Mouse (Mus musculus) liver, embryonic 11.5 days (tissue): ENCODE data around the gene Rab19. TPM values are rescaled to one million over a fixed set of nuclear protein-coding genes. Genes with fewer than 3 reads are reported as not detected.

Experiments
- ATAC-seq: fragments of 200-750 bp; cut with Nextera tagmentation; replicated peaks from 2 replicates; pipeline ENCODE4 v1.8.0; 2017; ENCODE audit warnings: moderate number of reproducible peaks, mild to moderate bottlenecking, moderate TSS enrichment, moderate library complexity; ENCODE audit not compliant: low FRiP score
- DNase-seq: peaks from one replicate; pipeline ENCODE4 v3.0.0-alpha.2; 2017; ENCODE audit warnings: low spot score
- H3K27ac ChIP-seq: fragments of 300-500 bp; sonication (generic); 2 replicates; pipeline ENCODE4 v1.5.1; 2014; ENCODE audit warnings: mild to moderate bottlenecking, low read depth, low read length, control low read depth
- H3K27me3 ChIP-seq: fragments of 300-500 bp; sonication (generic); replicated peaks from 2 replicates; pipeline ENCODE4 v1.6.1; 2014; ENCODE audit warnings: low read length, mixed read lengths; ENCODE audit not compliant: control insufficient read depth, insufficient read depth
- H3K36me3 ChIP-seq: fragments of 300-500 bp; sonication (generic); 2 replicates; pipeline ENCODE4 v1.6.1; 2014; ENCODE audit warnings: mild to moderate bottlenecking, low read length, moderate library complexity, mixed read lengths; ENCODE audit not compliant: control insufficient read depth, insufficient read depth
- H3K4me1 ChIP-seq: fragments of 300-500 bp; sonication (generic); replicated peaks from 2 replicates; pipeline ENCODE4 v1.6.1; 2014; ENCODE audit warnings: low read length, mixed read lengths; ENCODE audit not compliant: control insufficient read depth, insufficient read depth
- H3K4me2 ChIP-seq: fragments of 300-500 bp; sonication (generic); 2 replicates; pipeline ENCODE4 v1.6.1; 2014; ENCODE audit warnings: mild to moderate bottlenecking, control low read depth, moderate library complexity
- H3K4me3 ChIP-seq: fragments of 300-500 bp; sonication (generic); 2 replicates; pipeline ENCODE4 v1.5.1; 2014; ENCODE audit warnings: low read depth, low read length, control low read depth
- H3K9ac ChIP-seq: fragments of 300-500 bp; sonication (generic); 2 replicates; pipeline ENCODE4 v1.6.1; 2014; ENCODE audit warnings: low read depth, low read length, control low read depth
- H3K9me3 ChIP-seq: fragments of 300-500 bp; sonication (generic); 2 replicates; pipeline ENCODE4 v1.6.1; 2016; ENCODE audit warnings: low read length, inconsistent platforms, mixed read lengths; ENCODE audit not compliant: control insufficient read depth
- WGBS: fragments of 180-500 bp; shearing (Covaris S2); extraction: QIAGEN DNeasy Blood & Tissue Kit; methylation state at CpG from one replicate; pipeline ENCODE4 v1.1.7; 2014; 5-methylcytosine and 5-hydroxymethylcytosine counted together
- polyA plus RNA-seq: library from polyadenylated mRNA; unstranded; fragments of >200 nt; fragmentation: Nextera tagmentation; extraction: Ambion mirVana; gene quantifications from 2 replicates; pipeline ENCODE4 v1.2.1, GENCODE M21; 2014

Gene Rab19
- 0.27 and 0.64 TPM in 2 replicates for polyA plus RNA-seq

DNA sequence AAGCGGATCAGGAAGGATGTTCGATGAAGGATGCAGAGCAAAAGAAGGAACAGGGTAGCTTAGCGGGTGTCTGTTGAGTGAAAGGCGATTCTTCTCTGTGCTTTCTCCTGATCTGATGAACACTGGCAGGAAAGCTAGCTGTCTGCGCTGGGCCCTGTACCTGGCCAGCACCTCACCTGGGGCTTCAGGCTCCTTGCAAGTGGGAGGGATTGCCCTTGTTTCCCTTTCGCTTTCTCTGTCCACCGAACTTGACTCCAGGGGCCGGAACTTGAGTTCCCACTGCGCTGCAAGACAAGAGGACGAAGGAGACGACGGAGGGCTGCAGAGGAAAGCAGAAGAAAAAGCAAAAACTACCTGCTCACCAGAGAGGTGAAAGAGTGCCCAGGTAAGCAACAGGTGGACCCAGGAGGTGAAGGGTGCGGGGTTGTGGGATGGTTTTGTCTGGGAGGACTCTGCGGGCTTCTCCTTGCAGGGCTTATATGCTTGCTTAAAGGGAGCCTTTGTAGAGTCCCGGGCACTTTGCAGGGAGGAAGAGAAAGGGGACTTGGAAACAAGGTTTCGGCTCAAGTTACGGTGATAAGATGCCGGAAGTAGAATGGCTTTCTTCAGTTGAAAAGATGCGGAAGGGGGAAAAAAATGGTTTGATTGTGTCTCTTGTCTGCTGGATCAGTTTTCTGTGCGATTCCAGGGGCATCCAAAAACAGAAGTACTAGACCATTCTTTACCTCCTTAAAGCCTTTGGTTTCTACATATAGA, at the start of gene Rab19:
TSS of gene Rab19 (plus strand) at position 51 of the 756 bp plus-strand sequence.
- peak within 1 kb of the TSS; percentile 49 for H3K4me3 ChIP-seq
- DNase-seq (peak; percentile 43), ATAC-seq (no peak)
- H3K27ac ChIP-seq: no peak within 1 kb of the TSS
- peak within 1 kb of the TSS; percentile 34; the same call in 1 of the 2 replicates for H3K9ac ChIP-seq
- H3K4me1 ChIP-seq: peaks cover 8% of the 10 kb centered on the region; the same call in 1 of the 2 replicates
- peak within 1 kb of the TSS; percentile 76 for H3K4me2 ChIP-seq
- 5% methylated on average over 20 of the region's 20 CpGs for WGBS
- H3K36me3 ChIP-seq: no peaks in the 10 kb centered on the region
- H3K9me3 ChIP-seq: no peaks in the 10 kb centered on the region
- peaks cover 34% of the 10 kb centered on the region for H3K27me3 ChIP-seq

DNA sequence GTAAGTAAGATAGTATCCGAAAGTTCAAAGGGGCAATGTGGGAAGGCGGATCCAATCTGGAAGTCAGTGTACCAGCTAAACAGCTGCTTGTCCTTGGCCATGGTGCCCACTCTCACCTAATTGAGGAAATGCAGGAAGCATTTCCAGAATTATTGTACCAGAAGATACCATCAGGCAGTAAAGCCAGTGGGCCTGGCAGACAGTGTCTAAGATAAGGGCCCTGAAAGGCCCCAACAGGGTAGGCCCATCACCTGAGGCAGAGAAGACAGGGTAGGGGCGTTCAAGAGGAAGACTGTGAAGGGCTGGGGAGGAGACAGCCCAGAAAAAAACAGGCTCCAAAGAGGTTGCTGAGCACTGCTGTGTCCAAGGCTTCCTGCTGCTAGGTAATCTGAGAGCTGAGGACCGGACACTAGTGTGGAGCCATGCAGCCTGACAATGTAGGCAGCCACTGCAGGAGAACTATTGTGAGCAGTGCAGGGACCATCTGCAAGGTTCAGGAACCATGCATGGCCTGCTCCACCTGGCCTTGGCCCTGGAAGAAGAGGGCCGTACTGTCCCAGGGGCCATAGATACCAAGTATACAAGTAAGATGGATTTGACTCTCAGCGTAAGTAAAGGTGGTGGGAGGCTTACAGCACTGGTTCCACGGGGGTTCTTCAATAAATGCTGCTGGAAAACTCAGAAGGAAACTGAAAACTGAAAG, 48.8 kb upstream of the Rab19 start:
- 82% methylated on average over 7 of the region's 7 CpGs for WGBS
- Histone ChIP-seq H3K27me3 (no peaks in the 10 kb centered on the region), H3K4me2 (no peak overlapping the region), H3K4me3 (no peak overlapping the region), H3K36me3 (peaks cover 5% of the 10 kb centered on the region; the same call in 1 of the 2 replicates), H3K4me1 (no peaks in the 10 kb centered on the region), H3K9ac (no peak overlapping the region), H3K9me3 (no peaks in the 10 kb centered on the region), H3K27ac (no peak overlapping the region)
- ATAC-seq (no peak), DNase-seq (no peak)

DNA sequence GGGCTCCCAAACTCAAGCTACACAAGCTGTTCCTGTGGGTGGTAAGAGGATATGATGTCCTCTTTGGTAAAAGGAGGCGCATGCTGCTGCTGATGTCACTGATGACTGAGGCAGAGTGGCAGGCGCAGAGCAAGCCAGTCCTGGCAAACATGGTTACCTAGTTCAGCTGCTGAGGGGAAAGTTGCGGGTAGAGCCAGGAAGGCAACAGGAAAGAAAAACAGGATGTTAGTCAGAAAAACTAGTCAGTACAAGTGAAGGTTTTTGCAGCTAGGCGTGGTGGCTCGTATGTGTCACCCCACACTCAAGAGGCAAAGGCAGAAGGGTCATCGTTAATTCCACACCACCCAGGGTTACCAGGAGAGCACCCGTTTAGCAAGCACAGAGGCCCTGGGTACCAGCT, 46.8 kb upstream of the Rab19 start:
- DNase-seq: no peak
- no peak for ATAC-seq

DNA sequence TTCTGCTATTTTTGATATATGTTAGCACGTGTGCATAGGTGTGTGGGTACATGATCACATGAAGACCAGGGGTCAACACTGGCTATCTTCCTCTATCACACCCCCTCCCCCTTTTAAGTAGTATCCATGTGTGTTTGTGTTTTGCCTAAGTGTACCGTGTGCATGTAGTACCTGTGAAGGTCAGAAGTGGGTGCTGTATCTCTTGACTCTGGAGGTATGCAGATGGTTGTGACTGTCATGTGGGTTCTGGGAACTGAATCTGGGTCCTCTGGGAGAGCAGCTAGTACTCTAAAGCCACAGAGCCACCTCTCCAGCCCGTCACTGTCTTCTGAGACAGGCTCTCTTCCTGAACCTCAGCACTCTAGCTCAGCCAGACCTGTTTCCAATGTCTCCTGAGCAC, 46.1 kb upstream of the Rab19 start:
- H3K4me3 ChIP-seq: no peak overlapping the region
- WGBS: 90% methylated on average over 3 of the region's 3 CpGs
- H3K4me1 ChIP-seq: no peaks in the 10 kb centered on the region
- H3K9ac ChIP-seq: no peak overlapping the region
- no peak overlapping the region for H3K27ac ChIP-seq
- H3K36me3 ChIP-seq: peaks cover 5% of the 10 kb centered on the region; the same call in 1 of the 2 replicates
- no peaks in the 10 kb centered on the region for H3K9me3 ChIP-seq
- DNase-seq (no peak), ATAC-seq (no peak)
- no peaks in the 10 kb centered on the region for H3K27me3 ChIP-seq
- H3K4me2 ChIP-seq: no peak overlapping the region

More for the DNA sequence above, 46.8 kb upstream of the Rab19 start:
- H3K27me3 ChIP-seq: no peaks in the 10 kb centered on the region
- H3K36me3 ChIP-seq: peaks cover 5% of the 10 kb centered on the region; the same call in 1 of the 2 replicates
- no peak overlapping the region for H3K4me3 ChIP-seq
- H3K9me3 ChIP-seq: no peaks in the 10 kb centered on the region
- no peak overlapping the region for H3K9ac ChIP-seq
- no peak overlapping the region for H3K27ac ChIP-seq
- H3K4me2 ChIP-seq: no peak overlapping the region
- H3K4me1 ChIP-seq: no peaks in the 10 kb centered on the region
- WGBS: 67% methylated on average over 7 of the region's 7 CpGs

DNA sequence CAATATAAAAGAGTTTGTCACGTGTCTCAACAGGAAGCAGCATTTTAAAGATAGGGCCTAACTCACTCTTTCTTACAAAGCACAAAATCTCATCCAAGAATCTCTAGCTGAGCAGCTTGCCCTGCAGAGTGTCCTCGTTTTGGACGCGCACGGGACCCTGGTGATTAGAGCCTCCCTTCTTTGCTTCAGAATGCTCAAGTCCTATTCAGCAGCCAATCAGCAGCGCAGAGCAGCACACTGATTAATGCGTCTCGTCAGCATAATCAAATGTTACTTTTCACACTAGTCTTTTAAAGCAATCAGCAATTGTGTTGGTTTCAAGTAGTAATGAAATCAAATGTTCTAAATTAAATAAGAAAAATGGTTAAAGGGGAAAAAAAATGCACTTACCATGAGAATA, 42.6 kb upstream of the Rab19 start:
- no peak for DNase-seq
- Histone ChIP-seq H3K27ac (no peak overlapping the region), H3K4me2 (no peak overlapping the region), H3K9ac (no peak overlapping the region), H3K36me3 (peaks cover 8% of the 10 kb centered on the region; the same call in 1 of the 2 replicates), H3K9me3 (no peaks in the 10 kb centered on the region), H3K4me1 (no peaks in the 10 kb centered on the region), H3K27me3 (no peaks in the 10 kb centered on the region), H3K4me3 (no peak overlapping the region)
- ATAC-seq: no peak
- 89% methylated on average over 8 of the region's 8 CpGs for WGBS

DNA sequence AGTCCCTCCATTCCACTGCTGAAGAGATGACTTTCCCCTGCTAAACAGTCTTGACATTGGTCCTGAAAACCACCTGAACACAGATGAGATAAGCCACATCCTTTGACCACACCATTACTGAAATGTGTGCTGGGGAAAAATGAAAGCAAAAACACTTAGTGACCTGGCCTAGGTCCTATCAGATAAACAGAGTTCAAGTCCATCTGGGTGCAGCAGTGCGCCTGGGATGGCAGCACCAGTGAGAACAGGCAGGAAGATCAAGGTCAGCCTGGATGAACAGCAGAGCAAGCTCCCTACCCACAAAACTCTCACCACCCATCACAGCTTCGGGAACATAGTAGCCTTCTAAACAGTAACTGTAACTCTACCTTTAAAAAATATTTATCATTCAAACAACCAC, 39.2 kb upstream of the Rab19 start:
- no peak for DNase-seq
- Histone ChIP-seq H3K4me1 (no peaks in the 10 kb centered on the region), H3K4me3 (no peak overlapping the region), H3K36me3 (peaks cover 3% of the 10 kb centered on the region; the same call in 1 of the 2 replicates), H3K9ac (no peak overlapping the region), H3K27ac (no peak overlapping the region), H3K9me3 (no peaks in the 10 kb centered on the region), H3K4me2 (no peak overlapping the region), H3K27me3 (no peaks in the 10 kb centered on the region)
- whole genome bisulfite sequencing: 81% methylated on average over 2 of the region's 2 CpGs
- ATAC-seq: no peak

DNA sequence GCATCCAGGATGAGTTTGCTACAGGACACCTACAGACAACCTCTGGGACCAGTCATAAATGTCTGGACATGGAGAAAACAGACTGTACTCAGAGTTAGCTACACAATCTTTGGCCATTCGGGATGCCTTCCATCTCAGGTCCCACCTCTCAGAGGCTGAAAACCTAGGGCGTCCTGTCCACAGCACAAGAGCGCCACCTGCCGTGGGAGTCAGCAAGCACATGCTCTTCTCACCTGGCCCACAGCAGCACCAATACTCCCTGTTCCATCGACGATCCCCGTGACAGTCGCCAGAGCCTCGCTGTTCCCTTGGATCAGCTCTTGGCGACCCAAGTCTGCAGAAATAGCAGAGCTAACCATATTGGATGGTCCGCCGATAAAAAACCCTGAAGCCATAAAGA, 37.0 kb upstream of the Rab19 start:
- Histone ChIP-seq H3K4me2 (no peak overlapping the region), H3K9me3 (no peaks in the 10 kb centered on the region), H3K9ac (no peak overlapping the region), H3K27me3 (no peaks in the 10 kb centered on the region), H3K36me3 (peaks cover 3% of the 10 kb centered on the region; the same call in 1 of the 2 replicates), H3K4me3 (no peak overlapping the region), H3K4me1 (no peaks in the 10 kb centered on the region), H3K27ac (no peak overlapping the region)
- WGBS: 23% methylated on average over 12 of the region's 12 CpGs
- DNase-seq (peak; percentile 76), ATAC-seq (no peak)

DNA sequence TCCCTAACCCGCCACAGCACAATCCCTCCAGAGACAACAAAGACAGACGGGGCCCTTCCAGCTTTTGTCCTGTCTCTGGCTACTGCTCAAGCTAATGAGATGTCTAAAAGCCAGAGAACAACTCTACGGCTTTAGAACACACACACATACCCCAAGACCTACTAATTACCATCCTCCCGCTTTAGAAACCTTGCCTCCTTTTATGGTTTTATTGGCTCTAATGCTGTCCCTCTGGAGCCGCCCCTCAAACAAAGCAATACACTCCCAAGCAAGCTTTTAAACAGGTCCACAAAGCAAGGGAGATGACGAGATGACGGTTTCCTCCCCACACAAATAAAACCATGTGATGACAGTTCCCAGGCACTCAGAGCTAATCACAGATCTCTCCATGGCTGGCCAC, 35.5 kb upstream of the Rab19 start:
- ATAC-seq: no peak
- WGBS: 73% methylated on average over 7 of the region's 7 CpGs
- no peak overlapping the region for H3K4me3 ChIP-seq
- no peaks in the 10 kb centered on the region for H3K27me3 ChIP-seq
- no peak overlapping the region for H3K4me2 ChIP-seq
- no peak overlapping the region for H3K27ac ChIP-seq
- no peak overlapping the region for H3K9ac ChIP-seq
- H3K36me3 ChIP-seq: peaks cover 7% of the 10 kb centered on the region; the same call in 1 of the 2 replicates
- H3K9me3 ChIP-seq: no peaks in the 10 kb centered on the region
- no peak for DNase-seq
- H3K4me1 ChIP-seq: no peaks in the 10 kb centered on the region
